Mouse (Mus musculus) olfactory bulb, adult 2 months (tissue): ENCODE measurements around the gene B2m.

Experiments used
- CTCF ChIP-seq: fragments of 200-500 bp; IDR thresholded peaks from 2 replicates; pipeline ENCODE4 v1.5.1; 2012; ENCODE audit warnings: low read depth, mild to moderate bottlenecking, low read length, moderate library complexity; ENCODE audit not compliant: insufficient read depth
- POLR2A ChIP-seq: fragments of 200-500 bp; IDR thresholded peaks from 2 replicates; pipeline ENCODE4 v1.6.1; 2012; ENCODE audit warnings: mild to moderate bottlenecking, low read depth, low read length, moderate library complexity; ENCODE audit not compliant: insufficient read depth

DNA sequence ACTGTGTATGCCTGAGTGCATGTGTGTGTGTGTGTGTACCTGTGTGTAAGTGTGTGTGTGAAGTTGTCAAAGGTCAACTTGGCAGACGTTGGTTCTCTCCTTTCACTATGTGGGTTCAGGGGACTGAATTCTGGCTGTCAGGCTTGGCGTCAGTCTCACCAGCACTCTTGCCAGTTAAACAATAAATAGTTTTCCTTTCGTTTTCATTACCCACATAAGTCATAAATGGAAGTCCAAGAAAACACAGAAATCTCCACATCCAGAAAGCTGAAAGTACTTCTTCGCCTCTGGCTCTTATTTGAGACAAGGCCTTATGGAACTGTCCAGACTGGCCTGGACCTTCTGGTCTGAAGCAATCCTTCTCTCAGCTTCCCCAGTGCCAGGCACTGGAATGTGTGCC is 1.7 kb upstream of the B2m start:
- TF ChIP-seq CTCF (no peak), POLR2A (no peak)
